Mouse (Mus musculus) testis, adult 2 months (tissue): ENCODE data around the gene Btbd7. TPM values are rescaled to one million over a fixed set of nuclear protein-coding genes. Genes with fewer than 3 reads are reported as not detected.

Source experiments
- H3K27ac ChIP-seq: fragments of 200-500 bp; 2 replicates; pipeline ENCODE4 v1.5.1; 2012; ENCODE audit warnings: low read depth, low read length; ENCODE audit not compliant: control insufficient read depth, insufficient read depth
- H3K27me3 ChIP-seq: fragments of 200-500 bp; 2 replicates; pipeline ENCODE4 v1.6.1; 2012; ENCODE audit warnings: mild to moderate bottlenecking, low read length, moderate library complexity; ENCODE audit not compliant: control insufficient read depth, insufficient read depth
- H3K36me3 ChIP-seq: fragments of 200-500 bp; 2 replicates; pipeline ENCODE4 v1.6.1; 2012; ENCODE audit warnings: mild to moderate bottlenecking, low read length; ENCODE audit not compliant: control insufficient read depth, insufficient read depth
- H3K4me1 ChIP-seq: fragments of 200-500 bp; 2 replicates; pipeline ENCODE4 v1.6.1; 2012; ENCODE audit warnings: low read length; ENCODE audit not compliant: control insufficient read depth, insufficient read depth
- H3K4me3 ChIP-seq: fragments of 200-500 bp; 2 replicates; pipeline ENCODE4 v1.5.1; 2012; ENCODE audit warnings: low read depth, mild to moderate bottlenecking, low read length, moderate library complexity, mixed read lengths; ENCODE audit not compliant: control insufficient read depth
- CTCF ChIP-seq: fragments of 200-500 bp; IDR thresholded peaks from 2 replicates; pipeline ENCODE4 v1.5.1; 2012; ENCODE audit warnings: low read depth, mild to moderate bottlenecking, inconsistent platforms, low read length, moderate library complexity; ENCODE audit not compliant: control insufficient read depth, insufficient read depth, insufficient replicate concordance
- POLR2A ChIP-seq: fragments of 200-500 bp; IDR thresholded peaks from 2 replicates; pipeline ENCODE4 v1.6.1; 2012; ENCODE audit warnings: low read depth, mild to moderate bottlenecking, inconsistent platforms, low read length, moderate library complexity; ENCODE audit not compliant: control insufficient read depth
- polyA plus RNA-seq: library from polyadenylated mRNA; depleted of rRNA; stranded (reverse); fragments of >200 nt; gene quantifications from 2 replicates; pipeline ENCODE4 v1.2.3, GENCODE M21; 2012

Gene Btbd7
- polyA plus RNA-seq, 1 experiment, result 21.9 TPM

GRCm38 (mm10) chr12:102877301-102878030 lies 805 bp downstream of the Btbd7 start:
- Histone ChIP-seq H3K4me3 (peak overlapping the region; percentile 98), H3K36me3 (no peaks in the 10 kb centered on the region), H3K27me3 (no peaks in the 10 kb centered on the region), H3K27ac (peak overlapping the region; percentile 94), H3K4me1 (peaks cover 8% of the 10 kb centered on the region)
- TF ChIP-seq POLR2A, result no peak; the same call in 1 of the 2 replicates
- TF ChIP-seq CTCF, result no peak

GRCm38 (mm10) chr12:102870527-102870926 lies 7.7 kb downstream of the Btbd7 start:
- TF ChIP-seq CTCF, result no peak
- no peak for TF ChIP-seq POLR2A
- Histone ChIP-seq H3K27ac (no peak overlapping the region), H3K36me3 (no peaks in the 10 kb centered on the region), H3K27me3 (no peaks in the 10 kb centered on the region), H3K4me3 (no peak overlapping the region), H3K4me1 (no peaks in the 10 kb centered on the region)

- TF ChIP-seq CTCF (no peak), POLR2A (no peak)
Observed at GRCm38 (mm10) chr12:102869802-102870201, 8.5 kb downstream of the Btbd7 start.

GRCm38 (mm10) chr12:102860806-102861205 lies 17.5 kb downstream of the Btbd7 start:
- TF ChIP-seq CTCF, result no peak
- no peak for TF ChIP-seq POLR2A
- Histone ChIP-seq H3K36me3 (no peaks in the 10 kb centered on the region), H3K4me1 (no peaks in the 10 kb centered on the region), H3K4me3 (no peak overlapping the region), H3K27ac (no peak overlapping the region), H3K27me3 (no peaks in the 10 kb centered on the region)

More at GRCm38 (mm10) chr12:102869802-102870201, 8.5 kb downstream of the Btbd7 start:
- Histone ChIP-seq H3K36me3 (no peaks in the 10 kb centered on the region), H3K27ac (no peak overlapping the region), H3K27me3 (no peaks in the 10 kb centered on the region), H3K4me1 (no peaks in the 10 kb centered on the region), H3K4me3 (no peak overlapping the region)

- no peaks in the 10 kb centered on the region for H3K4me1 ChIP-seq
- H3K27me3 ChIP-seq, result no peaks in the 10 kb centered on the region
- TF ChIP-seq POLR2A (no peak), CTCF (no peak)
- no peak overlapping the region for H3K27ac ChIP-seq
- H3K36me3 ChIP-seq, result no peaks in the 10 kb centered on the region
- peak overlapping the region; percentile 24 for H3K4me3 ChIP-seq
Observed at GRCm38 (mm10) chr12:102838271-102838670, 40.0 kb downstream of the Btbd7 start.

GRCm38 (mm10) chr12:102832746-102833300 lies 45.4 kb downstream of the Btbd7 start:
- Histone ChIP-seq H3K4me1 (no peaks in the 10 kb centered on the region), H3K27ac (no peak overlapping the region), H3K27me3 (no peaks in the 10 kb centered on the region), H3K36me3 (no peaks in the 10 kb centered on the region), H3K4me3 (no peak overlapping the region)
- TF ChIP-seq CTCF (no peak), POLR2A (no peak)

- no peak overlapping the region for H3K27ac ChIP-seq
- H3K36me3 ChIP-seq, result no peaks in the 10 kb centered on the region
- no peaks in the 10 kb centered on the region for H3K27me3 ChIP-seq
- no peaks in the 10 kb centered on the region for H3K4me1 ChIP-seq
- TF ChIP-seq CTCF (no peak), POLR2A (no peak)
- H3K4me3 ChIP-seq, result no peak overlapping the region
Observed at GRCm38 (mm10) chr12:102831888-102832287, 46.4 kb downstream of the Btbd7 start.
